Mouse (Mus musculus) liver, embryonic 14.5 days (tissue): Measurements from ENCODE around the gene Vkorc1.

Source experiments
- CTCF ChIP-seq: IDR thresholded peaks from 2 replicates; pipeline ENCODE4 v1.5.1; 2016; ENCODE audit warnings: antibody characterized with exemption, low read depth, control low read depth
- EP300 ChIP-seq: IDR thresholded peaks from 2 replicates; pipeline ENCODE4 v1.6.1; 2016; ENCODE audit warnings: antibody characterized with exemption, low read depth

DNA sequence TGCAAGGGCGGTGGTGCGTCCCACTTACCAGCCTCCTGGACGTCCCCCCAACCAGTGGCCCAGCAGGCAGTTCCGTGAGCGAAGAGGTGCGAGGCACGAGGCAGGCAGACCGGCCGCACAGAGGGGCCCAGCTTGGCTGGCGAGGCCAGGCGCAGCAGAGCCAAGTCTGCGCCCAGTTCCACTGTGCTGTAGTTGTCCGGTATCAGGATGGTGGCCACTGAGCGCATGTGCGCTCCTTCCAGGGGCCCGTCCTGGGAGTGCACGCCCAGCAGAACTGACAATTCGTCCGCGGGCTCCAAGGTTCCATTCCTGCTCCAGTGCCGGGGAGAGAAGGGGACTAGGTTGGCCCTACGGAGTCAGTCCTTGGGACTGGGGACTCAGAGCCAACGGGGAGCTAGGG is 49.2 kb upstream of the Vkorc1 start:
- TF ChIP-seq EP300 = no peak
- TF ChIP-seq CTCF = no peak
